Mouse (Mus musculus) heart, adult 2 months (tissue): ENCODE data around the gene Lyg2.

Experiments used
- CTCF ChIP-seq: fragments of 200-600 bp; IDR thresholded peaks from 2 replicates; pipeline ENCODE4 v1.8.1; 2022; ENCODE audit warnings: antibody characterized with exemption, mild to moderate bottlenecking, moderate library complexity
- EP300 ChIP-seq: fragments of 200-500 bp; IDR thresholded peaks from 2 replicates; pipeline ENCODE4 v1.6.1; 2011; ENCODE audit warnings: low read depth, low read length, control low read depth; ENCODE audit not compliant: insufficient read depth
- POLR2A ChIP-seq: fragments of 200-500 bp; IDR thresholded peaks from 2 replicates; pipeline ENCODE4 v1.6.1; 2011; ENCODE audit warnings: mild to moderate bottlenecking, low read depth, low read length, control low read depth; ENCODE audit not compliant: insufficient read depth

GRCm38 (mm10) chr1:37916393-37916792 lies at the start of gene Lyg2:
- TF ChIP-seq POLR2A (no peak), CTCF (no peak), EP300 (no peak)
